Mouse (Mus musculus) C2C12 (cell line): ENCODE measurements around the gene Gm2115. TPM values are rescaled to one million over a fixed set of nuclear protein-coding genes. Genes with fewer than 3 reads are reported as not detected.
A peak's percentile ranks its signal among the peaks of the same experiment; 100 is the strongest.

Experiments
- H3K27me3 ChIP-seq: one replicate; pipeline ENCODE4 v1.6.1; 2011; ENCODE audit not compliant: control insufficient read depth, insufficient read depth, insufficient read length
- H3K36me3 ChIP-seq: one replicate; pipeline ENCODE4 v1.6.1; 2011; ENCODE audit not compliant: control insufficient read depth, insufficient read depth
- H3K4me3 ChIP-seq: one replicate; pipeline ENCODE4 v1.5.1; 2011; ENCODE audit warnings: mild to moderate bottlenecking, control low read depth; ENCODE audit not compliant: poor library complexity, insufficient read depth, severe bottlenecking
- H3K79me2 ChIP-seq: one replicate; pipeline ENCODE4 v1.6.1; 2011; ENCODE audit not compliant: control insufficient read depth, insufficient read depth
- H3K79me3 ChIP-seq: one replicate; pipeline ENCODE4 v1.6.1; 2011; ENCODE audit warnings: low read depth, control low read depth
- H3ac ChIP-seq: one replicate; pipeline ENCODE3; 2011; ENCODE audit warnings: low read depth; ENCODE audit not compliant: control insufficient read depth, insufficient read length
- CEBPB ChIP-seq: IDR thresholded peaks from one replicate; pipeline ENCODE4 v1.6.1; 2011; ENCODE audit warnings: low read depth, mild to moderate bottlenecking, control low read depth, moderate library complexity
- CTCF ChIP-seq: IDR thresholded peaks from one replicate; pipeline ENCODE4 v1.5.1; 2011; ENCODE audit not compliant: control insufficient read depth, insufficient read depth, insufficient read length
- FOSL1 ChIP-seq: IDR thresholded peaks from one replicate; pipeline ENCODE4 v1.8.0; 2011; ENCODE audit warnings: mild to moderate bottlenecking, low read length; ENCODE audit not compliant: poor library complexity, insufficient read depth, severe bottlenecking
- MAX ChIP-seq: IDR thresholded peaks from one replicate; pipeline ENCODE4 v1.6.1; 2011; ENCODE audit warnings: mild to moderate bottlenecking, control low read depth
- MYOD1 ChIP-seq: IDR thresholded peaks from one replicate; pipeline ENCODE4 v1.6.1; 2011; ENCODE audit warnings: low read depth; ENCODE audit not compliant: control insufficient read depth, insufficient read length
- MYOG ChIP-seq: IDR thresholded peaks from one replicate; pipeline ENCODE4 v1.6.1; 2011; ENCODE audit not compliant: control insufficient read depth, insufficient read length; ENCODE audit errors: extremely low read depth
- USF1 ChIP-seq: IDR thresholded peaks from one replicate; pipeline ENCODE4 v1.6.1; 2011; ENCODE audit warnings: low read depth, mild to moderate bottlenecking, control low read depth, moderate library complexity
- polyA plus RNA-seq: library from polyadenylated mRNA; unstranded; fragments of >200 nt; fragmentation: generic; extraction: Trizol; gene quantifications from one replicate; pipeline ENCODE4 v1.2.1, GENCODE M21; 2012; ENCODE audit warnings: missing spikeins

The Gm2115 gene
- polyA plus RNA-seq, 1 experiment, result 15.0 TPM

DNA sequence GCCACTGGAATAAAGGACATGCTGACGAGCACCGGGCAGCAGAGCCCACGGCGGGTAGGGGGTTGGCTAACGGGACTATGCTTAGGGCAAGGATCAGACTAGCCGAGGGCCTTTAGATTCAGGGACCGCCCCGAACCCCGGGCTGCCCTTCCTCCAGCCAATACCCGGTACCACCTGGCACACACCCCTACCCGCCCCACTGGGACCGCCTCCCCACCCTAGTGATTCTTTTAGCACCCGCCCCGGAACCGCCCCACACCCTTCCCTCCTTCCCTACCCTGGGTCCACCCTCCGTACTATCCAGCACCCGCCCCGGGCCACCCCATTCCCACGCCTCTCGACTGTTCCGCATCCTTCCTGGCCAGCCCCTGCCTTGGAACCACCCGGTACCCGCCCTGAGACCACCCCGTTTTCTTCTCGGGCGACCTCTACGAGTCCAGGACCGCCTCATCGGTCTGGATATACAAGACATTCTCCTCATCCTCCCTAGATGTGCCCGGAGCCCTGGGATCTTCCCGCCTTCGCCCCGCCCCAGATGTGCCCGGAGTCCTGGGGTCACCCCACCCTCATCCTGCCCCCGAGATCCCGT lies 77.0 kb downstream of the Gm2115 start:
- H3K79me2 ChIP-seq, result peaks cover 5% of the 10 kb centered on the region
- TF ChIP-seq MAX (no peak), CTCF (no peak)
- H3K79me3 ChIP-seq, result no peaks in the 10 kb centered on the region

DNA sequence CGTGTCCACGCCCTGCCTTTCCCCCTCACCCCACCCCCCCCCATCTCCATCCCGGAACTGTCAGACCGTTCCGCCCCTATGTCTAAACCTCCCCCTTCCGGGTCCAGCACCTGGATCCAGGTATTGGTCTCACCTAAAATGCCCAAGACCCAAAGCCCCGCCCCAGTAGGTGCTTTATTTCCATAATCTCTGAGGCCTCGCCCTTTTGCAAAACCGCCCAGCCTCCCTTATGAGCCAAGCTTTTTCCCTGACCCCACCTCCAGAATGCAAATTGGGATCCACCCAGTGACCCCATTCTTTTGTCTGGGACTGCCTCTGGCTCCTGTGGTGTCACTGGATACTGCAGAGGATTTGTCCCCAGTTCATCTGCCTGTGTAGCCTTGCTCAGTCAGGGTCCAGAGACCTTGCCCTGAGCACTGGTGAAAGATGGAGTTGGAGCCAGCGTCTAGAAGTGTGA lies 77.6 kb downstream of the Gm2115 start, which contains the start of gene Fah:
Gene Fah, minus strand, starts transcription at position 430 of the 457 bp plus-strand sequence.
- Histone ChIP-seq H3K79me2 (peaks cover 5% of the 10 kb centered on the region), H3K27me3 (no peaks in the 10 kb centered on the region), H3ac (peak within 1 kb of the TSS; percentile 65), H3K4me3 (peak within 1 kb of the TSS; percentile 50), H3K79me3 (no peaks in the 10 kb centered on the region), H3K36me3 (no peaks in the 10 kb centered on the region)
- TF ChIP-seq USF1 (no peak), FOSL1 (no peak), MAX (no peak), CTCF (no peak), MYOG (no peak), CEBPB (no peak)

More for the DNA sequence above, 77.0 kb downstream of the Gm2115 start:
- Histone ChIP-seq H3K36me3 (no peaks in the 10 kb centered on the region), H3K4me3 (peak overlapping the region; percentile 50), H3K27me3 (no peaks in the 10 kb centered on the region), H3ac (peak overlapping the region; percentile 65)

DNA sequence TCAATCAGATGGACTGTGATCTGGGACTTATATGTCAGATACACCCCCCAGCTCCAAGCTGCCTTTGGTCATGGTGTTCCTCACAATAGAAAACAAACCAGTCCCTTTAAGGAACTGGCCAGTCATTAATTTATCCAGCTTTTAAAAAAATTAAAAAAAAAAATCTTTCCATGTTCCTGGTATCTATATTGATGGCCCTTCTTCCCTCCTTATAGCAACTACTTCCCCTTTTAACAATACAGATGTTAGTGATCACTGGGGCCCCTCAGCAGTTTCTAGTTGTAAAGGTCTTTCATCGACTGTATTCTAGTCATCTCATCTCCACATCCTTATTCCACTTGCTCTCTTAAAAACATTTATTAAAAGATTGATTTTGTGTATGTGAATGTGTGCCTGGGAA lies 82.9 kb downstream of the Gm2115 start:
- no peak for TF ChIP-seq MAX
- TF ChIP-seq MYOG, result no peak
- TF ChIP-seq CEBPB, result no peak
- TF ChIP-seq MYOD1, result no peak
- TF ChIP-seq CTCF, result no peak
- no peak for TF ChIP-seq FOSL1
- TF ChIP-seq USF1, result no peak
- Histone ChIP-seq H3K79me2 (no peaks in the 10 kb centered on the region), H3K36me3 (peaks cover 3% of the 10 kb centered on the region), H3K27me3 (no peaks in the 10 kb centered on the region), H3K79me3 (no peaks in the 10 kb centered on the region), H3ac (no peak overlapping the region), H3K4me3 (no peak overlapping the region)

DNA sequence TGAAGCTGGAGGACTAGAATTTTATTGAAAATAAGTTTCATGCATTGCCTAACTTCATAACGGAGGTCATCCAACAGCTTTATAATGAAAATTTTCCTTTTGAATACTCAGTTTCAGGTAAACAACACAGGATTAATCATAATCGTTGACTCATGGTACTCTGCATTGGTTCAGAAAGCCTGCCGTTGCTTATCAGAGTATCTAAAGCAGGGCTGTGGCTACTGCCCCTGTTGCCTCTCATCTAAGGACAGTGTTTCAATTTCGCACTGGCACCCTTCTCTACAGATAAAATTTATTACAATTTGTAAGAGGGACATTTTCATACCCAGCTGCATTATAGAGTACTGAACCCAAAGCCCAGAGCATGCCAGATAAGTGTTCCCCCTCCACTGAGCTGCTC lies 83.7 kb downstream of the Gm2115 start:
- no peak for TF ChIP-seq MYOD1
- TF ChIP-seq MAX, result no peak
- TF ChIP-seq CEBPB, result no peak
- TF ChIP-seq FOSL1, result no peak
- TF ChIP-seq CTCF, result no peak
- no peak for TF ChIP-seq MYOG
- no peak for TF ChIP-seq USF1
- Histone ChIP-seq H3K27me3 (no peaks in the 10 kb centered on the region), H3ac (no peak overlapping the region), H3K79me3 (no peaks in the 10 kb centered on the region), H3K36me3 (peaks cover 3% of the 10 kb centered on the region), H3K4me3 (no peak overlapping the region), H3K79me2 (no peaks in the 10 kb centered on the region)

DNA sequence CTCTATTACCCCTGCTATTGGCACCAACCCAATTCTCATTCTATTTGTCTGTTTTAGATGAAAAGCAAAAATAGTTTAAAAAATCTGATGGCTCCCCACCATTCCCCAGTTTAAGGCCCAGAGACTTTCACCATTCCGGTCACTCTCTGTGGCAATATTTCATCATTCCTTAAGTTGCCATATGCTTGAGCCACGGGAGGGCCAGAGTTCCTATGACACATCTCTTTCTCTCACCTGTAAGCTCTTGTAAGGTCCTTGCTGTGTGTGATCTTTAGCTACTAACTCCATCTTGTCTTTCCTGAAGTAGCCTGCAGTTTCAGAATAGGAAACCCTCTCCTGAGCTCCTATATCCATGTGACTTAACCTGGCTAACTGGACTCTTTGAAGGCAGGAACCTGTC lies 90.2 kb downstream of the Gm2115 start:
- Histone ChIP-seq H3K36me3 (peaks cover 7% of the 10 kb centered on the region), H3K4me3 (no peak overlapping the region), H3K79me2 (no peaks in the 10 kb centered on the region), H3K79me3 (no peaks in the 10 kb centered on the region), H3K27me3 (no peaks in the 10 kb centered on the region), H3ac (no peak overlapping the region)
- no peak for TF ChIP-seq MAX
- no peak for TF ChIP-seq MYOG
- no peak for TF ChIP-seq MYOD1

DNA sequence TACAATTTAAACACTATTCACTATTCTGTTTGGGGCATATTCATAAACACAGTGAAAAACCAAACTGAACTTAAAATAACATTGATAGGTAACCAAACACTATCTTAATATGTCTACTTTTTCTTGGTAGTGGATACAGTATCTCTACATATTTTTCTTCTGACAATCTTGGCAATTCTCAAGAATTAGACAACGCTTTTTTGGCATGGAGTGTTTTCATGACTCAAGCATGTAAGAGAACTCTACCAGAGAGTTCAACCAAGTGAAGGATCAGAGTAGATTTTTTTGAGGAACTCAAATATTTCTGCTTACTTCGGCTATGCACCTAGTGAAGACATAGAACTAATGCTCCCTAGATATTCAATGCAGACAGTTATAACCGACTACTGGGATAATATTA lies 92.2 kb downstream of the Gm2115 start:
- TF ChIP-seq USF1 (no peak), MYOG (no peak), MAX (no peak), CTCF (no peak)
- H3K79me3 ChIP-seq, result no peaks in the 10 kb centered on the region
- no peak overlapping the region for H3K4me3 ChIP-seq
- H3K79me2 ChIP-seq, result no peaks in the 10 kb centered on the region
- H3ac ChIP-seq, result no peak overlapping the region
- H3K36me3 ChIP-seq, result peaks cover 4% of the 10 kb centered on the region
- no peaks in the 10 kb centered on the region for H3K27me3 ChIP-seq
